Mouse (Mus musculus) left cerebral cortex, adult 2 months (tissue): ENCODE measurements around the gene Sertad4. TPM values are rescaled to one million over a fixed set of nuclear protein-coding genes. Genes with fewer than 3 reads are reported as not detected.

Experiments used
- DNase-seq, 2 experiments: peaks; one replicate each; pipeline ENCODE4 v3.0.0; 2021 to 2022; ENCODE audit warnings: low spot score in 2 of 2, mixed read lengths in 1 of 2; ENCODE audit errors: extremely low spot score in 1 of 2
- H3K27ac ChIP-seq: fragments of 200-600 bp; 2 replicates; pipeline ENCODE4 v1.8.1; 2022
- H3K4me3 ChIP-seq: fragments of 200-600 bp; 2 replicates; pipeline ENCODE4 v1.8.1; 2022
- CTCF ChIP-seq: fragments of 200-600 bp; IDR thresholded peaks from 2 replicates; pipeline ENCODE4 v1.8.1; 2022; ENCODE audit warnings: antibody characterized with exemption, mild to moderate bottlenecking, moderate library complexity
- intact Hi-C: fragments of 180-260 bp; cut with DNase I; formaldehyde crosslinking; loops from one replicate; pipeline ENCODE4 v1.15.1; 2025
- long read RNA-seq, 2 experiments: library from polyadenylated mRNA; stranded (forward); transcript quantifications; one replicate each; pipeline ENCODE4 v2.0.0; 2021; ENCODE audit warnings: borderline mapping rate in 2 of 2
- total RNA-seq, 2 experiments: library from RNA; stranded (reverse); gene quantifications; 2 replicates each; pipeline ENCODE4 v1.2.3; 2021

Gene Sertad4
- 10 to 100 TPM; 11.6 to 12.1 TPM for total RNA-seq
- long read RNA-seq, experiment 1, transcript Sertad4-204 (4 exons, 3,350 nt): major isoform, 16 of 17 reads
- long read RNA-seq, experiment 1, partial matches to known transcripts: 0 of 17 reads
- long read RNA-seq, experiment 1, other reads (novel, unspliced or antisense): 1 of 17 reads
- long read RNA-seq, experiment 2, transcript Sertad4-204 (4 exons, 3,350 nt): major isoform, 8 of 13 reads
- long read RNA-seq, experiment 2, partial matches to known transcripts: 2 of 13 reads
- long read RNA-seq, experiment 2, other reads (novel, unspliced or antisense): 3 of 13 reads

GRCm38 (mm10) chr1:192855474-192856230 is at the start of gene Sertad4:
Gene Sertad4, minus strand, starts transcription at chr1:192855756.
- no peak for TF ChIP-seq CTCF
- peak within 1 kb of the TSS; percentile 65 for H3K4me3 ChIP-seq
- intact Hi-C loops: loop anchor here (2.0 to 5.0 kb wide), 2 partner anchors 49 to 68 kb away; no protein-coding TSS in a partner anchor
- DNase-seq: peak; percentile 44 to 53
- peak within 1 kb of the TSS; percentile 86 for H3K27ac ChIP-seq

- intact Hi-C loops: loop anchor here (10.0 kb wide), 1 partner anchor 223 kb away; no protein-coding TSS in a partner anchor
- no peak overlapping the region for H3K4me3 ChIP-seq
- no peak overlapping the region for H3K27ac ChIP-seq
- TF ChIP-seq CTCF: no peak
- DNase-seq: no peak
Observed at GRCm38 (mm10) chr1:192901516-192901915, 46.0 kb upstream of the Sertad4 start.

- DNase-seq: no peak
- Histone ChIP-seq H3K27ac (no peak overlapping the region), H3K4me3 (no peak overlapping the region)
- intact Hi-C loops: loop anchor here (10.0 kb wide), 1 partner anchor 224 kb away; no protein-coding TSS in a partner anchor
- TF ChIP-seq CTCF: no peak
Observed at GRCm38 (mm10) chr1:192900913-192901312, 45.4 kb upstream of the Sertad4 start.

GRCm38 (mm10) chr1:192898742-192899141 is 43.2 kb upstream of the Sertad4 start:
- no peak overlapping the region for H3K27ac ChIP-seq
- no peak for DNase-seq
- intact Hi-C loops: no loop called here
- TF ChIP-seq CTCF: no peak
- no peak overlapping the region for H3K4me3 ChIP-seq

- no peak for DNase-seq
- no peak; the same call in 1 of the 2 replicates for TF ChIP-seq CTCF
- intact Hi-C loops: no loop called here
- H3K4me3 ChIP-seq: no peak overlapping the region
- no peak overlapping the region for H3K27ac ChIP-seq
Observed at GRCm38 (mm10) chr1:192897218-192897617, 41.7 kb upstream of the Sertad4 start.

- DNase-seq: no peak
- intact Hi-C loops: no loop called here
- Histone ChIP-seq H3K27ac (no peak overlapping the region), H3K4me3 (no peak overlapping the region)
- TF ChIP-seq CTCF: no peak
Observed at GRCm38 (mm10) chr1:192896076-192896475, 40.5 kb upstream of the Sertad4 start.

GRCm38 (mm10) chr1:192890716-192891115 is 35.2 kb upstream of the Sertad4 start:
- no peak for DNase-seq
- intact Hi-C loops: no loop called here
- no peak overlapping the region for H3K27ac ChIP-seq
- H3K4me3 ChIP-seq: no peak overlapping the region
- TF ChIP-seq CTCF: no peak

GRCm38 (mm10) chr1:192882617-192883295 is 27.2 kb upstream of the Sertad4 start:
- no peak for DNase-seq
- intact Hi-C loops: loop anchor here (5.0 kb wide), 1 partner anchor 100 kb away; no protein-coding TSS in a partner anchor
- TF ChIP-seq CTCF: peak; percentile 49
- no peak overlapping the region for H3K27ac ChIP-seq
- no peak overlapping the region for H3K4me3 ChIP-seq

- intact Hi-C loops: loop anchor here (5.0 kb wide), 1 partner anchor 98 kb away; no protein-coding TSS in a partner anchor
- no peak overlapping the region for H3K27ac ChIP-seq
- H3K4me3 ChIP-seq: no peak overlapping the region
- TF ChIP-seq CTCF: peak; percentile 52
- no peak for DNase-seq
Observed at GRCm38 (mm10) chr1:192880130-192880529, 24.6 kb upstream of the Sertad4 start.

- intact Hi-C loops: no loop called here
- Histone ChIP-seq H3K27ac (no peak overlapping the region), H3K4me3 (no peak overlapping the region)
- no peak for DNase-seq
- no peak for TF ChIP-seq CTCF
Observed at GRCm38 (mm10) chr1:192879086-192879580, 23.6 kb upstream of the Sertad4 start.

- no peak for DNase-seq
- intact Hi-C loops: no loop called here
- Histone ChIP-seq H3K4me3 (no peak overlapping the region), H3K27ac (no peak overlapping the region)
- TF ChIP-seq CTCF: no peak
Observed at GRCm38 (mm10) chr1:192872841-192873240, 17.3 kb upstream of the Sertad4 start.
